Mouse (Mus musculus): Measurements from ENCODE around the gene Nek8.

Nek8 gene

DNA sequence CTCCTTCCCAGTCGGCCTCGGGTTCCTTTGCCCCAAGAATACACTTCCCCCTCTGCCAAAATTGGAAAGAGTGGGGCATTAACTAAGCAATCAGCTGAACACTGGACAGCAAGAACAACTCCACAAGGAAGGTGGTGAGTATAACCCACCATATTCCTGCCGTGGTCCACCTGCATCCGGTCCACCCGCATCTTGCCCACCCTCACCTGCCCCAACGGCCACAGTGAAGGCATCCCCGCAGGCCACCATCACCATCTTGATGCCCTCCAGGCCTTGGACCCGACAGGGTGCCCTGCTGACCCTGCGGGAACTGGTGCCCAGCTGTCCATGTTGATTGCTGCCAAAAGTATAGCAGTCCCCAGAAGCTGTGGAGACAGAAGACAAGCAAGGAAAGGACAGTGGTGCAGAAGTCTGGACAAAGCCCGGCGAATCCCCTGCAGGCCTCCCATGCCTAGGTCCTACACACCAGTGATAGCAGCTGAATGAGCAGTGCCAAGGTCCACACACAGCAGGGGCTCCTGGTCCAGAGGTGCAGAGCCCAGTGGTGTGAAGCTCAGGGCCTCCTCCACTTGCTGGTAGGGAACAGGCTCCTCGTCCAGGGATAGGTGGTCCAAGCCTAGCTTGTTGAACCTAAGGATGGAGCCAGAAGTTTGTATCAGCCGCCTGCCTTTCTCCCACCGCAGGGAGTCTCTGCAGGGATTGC is 9.1 kb downstream of the Nek8 start:
- DNase-seq (ENCODE audit: low spot score in 2 of 2), result no peak

DNA sequence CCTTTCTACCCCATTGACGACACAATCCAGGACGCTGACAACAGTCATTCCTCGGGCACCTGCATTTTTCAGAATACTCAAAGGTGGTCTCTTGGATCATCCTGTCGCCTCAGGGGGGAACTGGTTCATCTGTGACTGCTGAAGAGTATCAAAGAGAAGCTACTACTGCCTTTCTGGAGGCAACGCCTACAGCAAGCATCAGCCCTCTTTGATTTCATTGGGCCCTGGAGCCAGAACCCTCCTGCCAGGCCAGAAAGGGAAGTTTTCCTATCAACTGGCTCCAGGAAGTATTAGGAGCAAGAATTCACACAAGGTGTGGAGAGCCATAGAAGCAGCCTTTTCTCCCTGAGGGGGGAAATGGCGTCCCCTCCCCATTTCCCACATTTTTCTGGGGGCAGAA is 9.8 kb downstream of the Nek8 start:
- no peak for DNase-seq (ENCODE audit: low spot score in 2 of 2)

DNA sequence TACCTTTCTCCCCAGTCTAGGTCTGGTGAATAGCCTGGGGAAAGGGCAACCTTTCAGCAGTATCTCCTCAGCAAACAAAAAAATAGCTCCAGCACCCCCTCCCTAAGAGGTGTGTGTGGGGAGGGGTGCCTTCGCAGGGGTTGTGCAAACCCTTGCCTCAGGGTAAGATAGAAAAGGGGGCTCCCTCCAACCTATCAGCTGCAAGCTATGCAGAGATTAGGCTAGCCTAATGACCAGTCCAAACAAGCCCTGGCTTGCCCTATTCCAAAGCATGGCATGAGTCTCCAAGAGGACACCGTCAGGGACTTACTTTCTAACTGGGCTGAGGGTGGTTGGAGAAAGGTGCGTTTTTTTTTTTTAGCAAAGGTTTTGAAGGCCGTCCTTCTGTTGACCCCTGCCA is 10.3 kb downstream of the Nek8 start:
- no peak for DNase-seq (ENCODE audit: low spot score in 2 of 2)

DNA sequence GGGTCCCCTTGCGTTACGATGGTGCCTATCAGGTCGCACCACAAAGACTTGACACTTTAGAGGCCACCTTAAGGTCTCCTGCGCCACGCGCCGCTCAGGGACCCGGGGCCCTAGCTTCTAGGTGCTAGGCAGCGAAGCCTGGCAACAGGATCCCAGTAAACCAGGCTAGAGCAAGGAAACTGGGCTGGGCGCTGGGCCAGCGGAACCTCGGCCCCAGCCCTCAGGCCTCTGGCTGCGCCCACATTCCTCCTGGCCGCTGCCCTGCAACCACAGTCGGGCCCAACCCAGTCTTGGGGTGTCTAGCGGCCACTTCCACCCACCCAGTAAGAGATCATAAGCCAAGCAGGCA is 10.7 kb downstream of the Nek8 start:
- no peak for DNase-seq (ENCODE audit: low spot score in 2 of 2)

DNA sequence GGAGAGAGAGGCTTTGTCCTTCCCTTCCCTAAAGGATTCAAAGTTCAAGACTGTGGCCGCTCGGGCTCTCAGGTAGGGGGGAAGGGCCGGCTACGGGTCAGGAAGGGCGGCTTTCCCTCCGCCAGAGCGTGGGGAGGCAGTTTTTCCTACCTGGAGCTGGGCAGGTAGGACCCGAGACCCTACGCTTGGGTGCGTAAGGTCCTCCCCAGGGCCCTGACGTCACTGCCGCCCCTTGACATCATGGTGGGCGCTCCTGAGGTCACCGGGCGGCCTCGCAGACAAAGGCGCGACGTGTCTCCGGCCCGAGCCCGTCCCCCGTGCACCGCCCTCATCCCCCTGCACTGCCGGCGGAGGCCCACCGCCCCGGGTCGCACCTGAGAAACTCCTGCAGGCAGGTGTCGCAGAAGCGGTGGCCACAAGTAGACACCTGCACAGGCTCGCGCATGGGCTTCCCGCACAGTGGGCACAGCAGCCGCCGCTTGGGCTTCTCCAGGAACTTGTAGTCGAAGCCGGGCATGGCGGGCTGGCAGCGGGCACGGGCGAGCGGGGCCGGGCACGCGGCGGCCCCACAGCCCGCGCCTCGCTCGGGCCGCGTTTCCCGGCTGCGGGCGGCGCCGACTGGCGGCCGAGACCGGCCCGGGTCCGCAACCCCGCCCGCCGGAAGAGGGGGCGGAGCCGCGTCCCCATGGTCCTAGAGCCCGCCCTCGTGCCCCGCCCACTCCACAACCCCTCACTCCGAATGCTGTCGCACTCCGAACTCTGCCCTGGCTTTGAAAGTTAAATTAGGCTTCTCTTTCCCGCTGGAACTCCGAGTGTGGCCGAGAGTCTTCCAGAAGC is 11.3 kb downstream of the Nek8 start, which contains the start of gene Traf4:
Gene Traf4, minus strand, starts transcription at position 666 of the 837 bp plus-strand sequence.
- DNase-seq (ENCODE audit: low spot score in 2 of 2), result peak; percentile 86 to 90

GRCm38 (mm10) chr11:78164604-78164923 is 11.9 kb downstream of the Nek8 start:
- DNase-seq (ENCODE audit: low spot score in 2 of 2), result no peak

GRCm38 (mm10) chr11:78163681-78164603 is 12.5 kb downstream of the Nek8 start:
- DNase-seq (ENCODE audit: low spot score in 2 of 2), result peak; percentile 56 to 67

DNA sequence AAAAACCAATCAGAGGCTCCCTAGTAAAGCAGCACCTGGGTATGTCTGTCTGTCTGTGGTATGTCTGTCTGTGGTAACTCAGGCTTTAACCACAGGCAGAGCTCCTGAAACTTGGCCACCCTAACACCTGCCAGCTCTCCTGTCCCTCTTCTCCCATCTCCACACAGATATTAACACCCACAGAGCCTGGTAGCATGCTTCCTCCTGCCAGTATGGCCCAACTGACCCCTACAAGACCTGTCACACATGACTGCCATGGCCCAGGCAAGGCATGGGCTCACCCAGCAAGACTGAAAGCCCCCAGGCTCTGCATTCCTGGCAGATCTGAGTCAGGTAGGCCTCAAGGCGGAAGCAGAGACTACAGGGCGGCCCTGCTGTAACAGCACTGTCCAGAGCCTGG is 13.4 kb downstream of the Nek8 start:
- DNase-seq (ENCODE audit: low spot score in 2 of 2), result peak in 1 of 2 experiments; percentile 17

DNA sequence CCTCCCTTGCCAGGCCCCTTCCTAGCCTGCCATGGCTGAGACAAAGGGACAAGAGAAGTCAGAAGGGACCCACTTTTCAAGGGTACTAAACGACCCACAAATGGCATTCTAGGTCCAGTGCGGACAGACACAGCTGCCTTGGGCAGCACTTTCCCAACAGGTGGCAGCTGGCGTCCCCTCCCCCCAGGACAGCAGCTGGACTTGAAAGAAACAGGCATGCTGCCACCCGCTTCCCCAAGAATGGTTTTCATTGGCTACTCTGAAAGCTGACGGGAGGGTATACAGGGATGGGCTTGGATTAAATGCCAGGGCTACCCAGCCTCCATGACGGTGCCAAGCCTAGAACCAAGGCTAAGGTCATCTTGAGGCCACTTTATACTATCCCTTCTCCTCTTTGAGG is 14.0 kb downstream of the Nek8 start:
- peak; percentile 27 to 28 for DNase-seq (ENCODE audit: low spot score in 2 of 2)

GRCm38 (mm10) chr11:78161968-78162367 is 14.5 kb downstream of the Nek8 start:
- DNase-seq (ENCODE audit: low spot score in 2 of 2), result no peak

GRCm38 (mm10) chr11:78161169-78161568 is 15.3 kb downstream of the Nek8 start:
- no peak for DNase-seq (ENCODE audit: low spot score in 2 of 2)

- no peak for DNase-seq (ENCODE audit: low spot score in 2 of 2)
These were observed 15.8 kb downstream of the Nek8 start for GRCm38 (mm10) chr11:78160675-78161074.

DNA sequence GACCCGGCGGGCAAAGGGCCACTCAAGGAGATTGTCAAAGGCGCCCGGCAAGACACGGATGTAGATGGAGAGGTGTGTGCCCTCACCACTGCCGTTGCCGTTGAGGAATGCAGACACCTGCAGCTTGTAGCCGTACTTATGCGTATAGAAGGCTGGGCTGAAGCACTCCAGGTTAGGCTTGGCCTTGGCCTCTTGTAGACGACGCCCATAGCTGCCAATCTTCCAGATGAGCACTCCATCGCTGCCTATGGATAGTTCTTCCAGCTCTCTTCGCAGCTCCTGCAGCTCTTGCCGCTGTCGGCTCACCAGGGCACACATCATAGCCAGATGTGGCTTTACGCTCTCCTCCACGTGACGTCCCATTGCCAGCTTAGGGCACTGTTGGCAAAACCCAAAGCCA is 16.3 kb downstream of the Nek8 start:
- DNase-seq (ENCODE audit: low spot score in 2 of 2), result peak in 1 of 2 experiments; percentile 21

DNA sequence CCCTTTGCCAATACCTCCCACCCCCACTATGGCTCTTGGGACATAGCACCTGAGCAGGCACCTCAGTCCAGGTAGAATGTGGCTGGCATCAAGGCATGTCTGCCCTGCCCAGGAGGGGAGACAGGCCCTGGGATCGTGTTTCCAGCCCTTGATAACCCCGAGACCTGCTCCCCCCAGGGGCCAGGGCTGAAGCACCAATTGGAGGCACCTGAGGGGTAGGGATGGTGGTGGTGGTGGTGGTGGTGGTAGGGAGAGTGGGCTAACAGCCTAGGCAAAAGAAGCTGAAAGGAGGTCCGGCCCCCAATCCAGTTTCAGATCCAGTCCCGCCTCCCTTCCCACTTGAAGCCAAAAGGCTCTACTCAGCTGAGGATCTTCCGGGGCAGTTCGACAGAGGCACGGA is 16.9 kb downstream of the Nek8 start:
- no peak for DNase-seq (ENCODE audit: low spot score in 2 of 2)

DNA sequence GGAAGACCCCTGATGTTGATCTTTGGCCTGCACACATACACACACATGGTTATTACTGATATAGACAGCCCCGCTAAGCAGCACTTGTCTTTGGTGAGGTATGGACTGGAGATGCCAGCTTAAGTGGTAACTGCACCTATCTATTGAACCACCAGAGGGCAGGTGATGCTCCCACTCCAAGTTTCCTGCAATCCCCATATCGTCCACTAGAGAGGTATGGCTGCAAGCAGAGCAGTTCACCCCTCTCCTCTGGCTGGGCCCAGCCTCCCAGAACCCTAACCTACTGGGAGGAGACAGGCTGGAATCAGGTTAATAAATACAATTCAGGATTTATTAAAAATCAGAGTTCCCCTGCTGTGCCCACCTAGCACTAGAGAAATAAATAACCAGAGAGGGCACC is 17.4 kb downstream of the Nek8 start:
- DNase-seq (ENCODE audit: low spot score in 2 of 2), result peak; percentile 69 to 84

GRCm38 (mm10) chr11:78156156-78156699 is 20.2 kb downstream of the Nek8 start:
- DNase-seq (ENCODE audit: low spot score in 2 of 2), result no peak

- DNase-seq (ENCODE audit: low spot score in 2 of 2), result no peak
These were observed 20.8 kb downstream of the Nek8 start for GRCm38 (mm10) chr11:78155674-78156073.

GRCm38 (mm10) chr11:78153778-78154177 is 22.7 kb downstream of the Nek8 start:
- no peak for DNase-seq (ENCODE audit: low spot score in 2 of 2)

GRCm38 (mm10) chr11:78152299-78153231 is 23.9 kb downstream of the Nek8 start:
- DNase-seq (ENCODE audit: low spot score in 2 of 2), result peak in 1 of 2 experiments; percentile 25

DNA sequence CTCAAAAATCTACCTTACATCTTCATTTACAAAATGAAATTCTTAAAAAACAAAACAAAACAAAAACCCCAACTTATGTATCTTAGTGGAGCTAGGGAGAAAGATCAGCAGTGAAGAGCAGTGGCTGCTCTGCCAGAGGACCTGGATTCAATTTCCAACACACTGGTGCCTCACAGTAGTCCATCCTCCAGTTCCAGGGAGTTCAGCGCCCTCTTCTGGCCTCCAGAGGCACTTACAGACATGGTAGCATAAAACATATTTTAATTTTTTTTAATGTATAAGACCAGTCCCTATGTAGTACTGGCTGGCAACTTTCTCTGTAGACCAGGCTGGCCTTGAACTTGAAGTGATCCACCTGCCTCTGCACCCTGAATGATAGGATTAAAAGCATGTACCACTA is 25.3 kb downstream of the Nek8 start:
- DNase-seq (ENCODE audit: low spot score in 2 of 2), result peak in 1 of 2 experiments; percentile 70

Data from spleen, postnatal 10 days (tissue).